Mouse (Mus musculus) neural tube, embryonic 11.5 days (tissue): ENCODE data around the gene Rgs12. TPM values are rescaled to one million over a fixed set of nuclear protein-coding genes. Genes with fewer than 3 reads are reported as not detected.

Experiments used
- ATAC-seq: fragments of 200-750 bp; cut with Nextera tagmentation; 2 replicates; pipeline ENCODE4 v1.8.0; 2017; ENCODE audit warnings: moderate number of reproducible peaks, mild to moderate bottlenecking, moderate TSS enrichment, moderate library complexity; ENCODE audit not compliant: insufficient read depth, low FRiP score, low TSS enrichment
- DNase-seq: peaks from one replicate; pipeline ENCODE4 v3.0.0-alpha.2; 2015; ENCODE audit warnings: low spot score
- H3K27ac ChIP-seq: fragments of 300-500 bp; sonication (generic); 2 replicates; pipeline ENCODE4 v1.5.1; 2014; ENCODE audit warnings: low read depth, mild to moderate bottlenecking, low read length
- H3K27me3 ChIP-seq: fragments of 300-500 bp; sonication (generic); 2 replicates; pipeline ENCODE4 v1.6.1; 2014; ENCODE audit warnings: mild to moderate bottlenecking, low read length, mixed read lengths; ENCODE audit not compliant: control insufficient read depth, insufficient read depth
- H3K36me3 ChIP-seq: fragments of 300-500 bp; sonication (generic); 2 replicates; pipeline ENCODE4 v1.6.1; 2014; ENCODE audit warnings: mild to moderate bottlenecking, low read length, moderate library complexity, mixed read lengths; ENCODE audit not compliant: control insufficient read depth, insufficient read depth
- H3K4me1 ChIP-seq: fragments of 300-500 bp; sonication (generic); 2 replicates; pipeline ENCODE4 v1.6.1; 2014; ENCODE audit warnings: low read length, mixed read lengths; ENCODE audit not compliant: control insufficient read depth, insufficient read depth
- H3K4me2 ChIP-seq: fragments of 300-500 bp; sonication (generic); 2 replicates; pipeline ENCODE4 v1.6.1; 2014; ENCODE audit warnings: low read depth, mild to moderate bottlenecking, moderate library complexity
- H3K4me3 ChIP-seq: fragments of 300-500 bp; sonication (generic); 2 replicates; pipeline ENCODE4 v1.5.1; 2014; ENCODE audit warnings: low read depth, low read length
- H3K9ac ChIP-seq: fragments of 300-500 bp; sonication (generic); 2 replicates; pipeline ENCODE4 v1.6.1; 2014; ENCODE audit warnings: mild to moderate bottlenecking, low read length
- H3K9me3 ChIP-seq: fragments of 300-500 bp; sonication (generic); 2 replicates; pipeline ENCODE4 v1.6.1; 2016; ENCODE audit warnings: low read length; ENCODE audit not compliant: control insufficient read depth
- WGBS: fragments of 180-500 bp; shearing (Covaris S2); extraction: QIAGEN DNeasy Blood & Tissue Kit; methylation state at CpG from one replicate; pipeline ENCODE4 v1.1.7; 2014; 5-methylcytosine and 5-hydroxymethylcytosine counted together
- polyA plus RNA-seq: library from polyadenylated mRNA; unstranded; fragments of >200 nt; fragmentation: Nextera tagmentation; extraction: Ambion mirVana; gene quantifications from 2 replicates; pipeline ENCODE4 v1.2.1, GENCODE M21; 2014

Gene Rgs12
- polyA plus RNA-seq, 1 experiment from 2014 or later: 39.5 TPM

DNA sequence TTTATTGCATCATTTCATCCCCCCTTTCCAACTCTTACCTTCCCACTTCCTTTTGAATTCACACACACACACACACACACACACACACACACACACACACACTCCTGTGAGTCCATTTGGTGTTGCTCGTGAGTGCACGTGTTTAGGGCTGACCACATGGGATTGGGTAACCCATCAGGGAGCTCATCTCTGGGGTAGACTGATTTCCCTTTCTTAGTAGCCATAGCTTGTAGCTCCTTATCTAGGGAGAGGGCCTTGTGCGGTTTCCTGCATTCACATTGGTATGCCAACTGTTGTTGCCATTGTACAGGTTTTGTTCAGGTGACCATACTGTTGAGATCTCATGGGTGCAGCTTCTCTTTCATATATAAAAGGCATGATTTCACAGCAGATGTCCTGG is 5.8 kb upstream of the Rgs12 start:
- no peak overlapping the region for H3K4me2 ChIP-seq
- H3K4me3 ChIP-seq: no peak overlapping the region
- no peaks in the 10 kb centered on the region for H3K27me3 ChIP-seq
- no peak overlapping the region for H3K27ac ChIP-seq
- no peak overlapping the region for H3K9ac ChIP-seq
- no peaks in the 10 kb centered on the region for H3K9me3 ChIP-seq
- H3K36me3 ChIP-seq: no peaks in the 10 kb centered on the region
- DNase-seq (no peak), ATAC-seq (no peak)
- H3K4me1 ChIP-seq: no peaks in the 10 kb centered on the region; the same call in 1 of the 2 replicates
- 89% methylated on average over 3 of the region's 3 CpGs for WGBS

DNA sequence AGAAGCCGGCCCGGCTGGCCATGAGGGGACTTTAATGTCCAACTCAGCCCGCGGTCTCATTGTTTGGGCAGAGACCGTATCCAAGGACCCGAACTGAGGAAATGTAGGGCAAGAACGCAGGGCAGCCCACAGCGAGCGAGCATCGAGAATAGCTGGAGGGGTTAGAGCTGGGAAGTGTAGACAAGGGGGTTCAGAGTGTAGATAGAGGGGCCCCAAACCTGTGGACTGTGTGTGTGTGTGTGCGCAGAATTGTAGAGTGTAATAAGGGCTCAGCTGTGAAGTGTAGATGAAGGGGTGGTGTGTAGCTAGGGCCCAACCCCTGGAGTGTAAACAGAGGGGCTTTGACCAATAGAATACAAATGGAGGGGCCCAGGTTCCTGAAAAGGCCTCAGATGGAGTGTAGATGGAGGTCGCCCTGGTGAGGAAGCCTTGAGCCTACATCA is 545 bp downstream of the Rgs12 start:
- Histone ChIP-seq H3K27me3 (no peaks in the 10 kb centered on the region), H3K4me2 (peak overlapping the region; percentile 68), H3K36me3 (no peaks in the 10 kb centered on the region; the same call in 1 of the 2 replicates), H3K4me1 (peaks cover 13% of the 10 kb centered on the region), H3K9me3 (no peaks in the 10 kb centered on the region), H3K9ac (peak overlapping the region; percentile 91), H3K27ac (peak overlapping the region; percentile 89), H3K4me3 (peak overlapping the region; percentile 79)
- 0% methylated on average over 12 of the region's 12 CpGs for WGBS
- peak; percentile 62 for ATAC-seq
- no peak for DNase-seq

DNA sequence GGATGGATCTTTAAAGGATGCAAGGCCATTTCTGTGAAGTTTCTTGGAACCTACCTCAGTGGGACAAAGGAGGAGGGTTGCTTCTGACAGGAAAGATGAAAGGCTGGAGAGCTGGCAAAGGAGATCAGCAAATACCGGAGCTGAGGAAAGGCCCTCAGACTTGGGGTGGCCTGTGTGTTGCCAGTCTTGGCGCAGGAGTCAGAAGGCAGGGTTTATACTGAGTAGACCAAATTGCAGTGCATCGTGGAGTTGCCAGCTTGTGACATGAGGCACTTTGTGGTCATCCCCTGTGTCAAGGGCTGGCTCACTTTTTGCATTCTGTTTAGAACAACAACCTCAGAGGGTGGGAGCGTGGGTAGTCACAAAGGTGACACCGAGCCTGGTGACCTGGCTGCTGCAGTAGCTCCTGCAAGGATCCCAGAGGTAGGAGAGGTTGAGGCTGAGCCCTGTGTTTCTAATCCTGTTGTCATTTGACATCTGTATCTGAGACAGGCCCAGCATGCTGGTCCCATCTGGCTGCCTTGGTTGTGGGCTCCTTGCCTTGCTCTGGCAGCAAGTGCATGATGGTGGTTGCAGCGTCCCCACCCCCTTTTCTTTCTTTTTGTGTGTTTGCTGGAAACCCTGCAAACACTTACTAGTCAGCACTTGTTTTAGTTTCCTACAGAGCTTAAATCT is 1.4 kb downstream of the Rgs12 start:
- Histone ChIP-seq H3K27me3 (no peaks in the 10 kb centered on the region), H3K9me3 (no peaks in the 10 kb centered on the region), H3K36me3 (no peaks in the 10 kb centered on the region; the same call in 1 of the 2 replicates), H3K4me3 (peak overlapping the region; percentile 79), H3K4me1 (peaks cover 15% of the 10 kb centered on the region), H3K27ac (0 out of 2 replicates have a peak overlapping the region, but pooled peaks have one; percentile 9), H3K4me2 (peak overlapping the region; percentile 68), H3K9ac (peak overlapping the region; percentile 91)
- ATAC-seq: no peak
- no peak for DNase-seq
- 80% methylated on average over 6 of the region's 6 CpGs for WGBS

DNA sequence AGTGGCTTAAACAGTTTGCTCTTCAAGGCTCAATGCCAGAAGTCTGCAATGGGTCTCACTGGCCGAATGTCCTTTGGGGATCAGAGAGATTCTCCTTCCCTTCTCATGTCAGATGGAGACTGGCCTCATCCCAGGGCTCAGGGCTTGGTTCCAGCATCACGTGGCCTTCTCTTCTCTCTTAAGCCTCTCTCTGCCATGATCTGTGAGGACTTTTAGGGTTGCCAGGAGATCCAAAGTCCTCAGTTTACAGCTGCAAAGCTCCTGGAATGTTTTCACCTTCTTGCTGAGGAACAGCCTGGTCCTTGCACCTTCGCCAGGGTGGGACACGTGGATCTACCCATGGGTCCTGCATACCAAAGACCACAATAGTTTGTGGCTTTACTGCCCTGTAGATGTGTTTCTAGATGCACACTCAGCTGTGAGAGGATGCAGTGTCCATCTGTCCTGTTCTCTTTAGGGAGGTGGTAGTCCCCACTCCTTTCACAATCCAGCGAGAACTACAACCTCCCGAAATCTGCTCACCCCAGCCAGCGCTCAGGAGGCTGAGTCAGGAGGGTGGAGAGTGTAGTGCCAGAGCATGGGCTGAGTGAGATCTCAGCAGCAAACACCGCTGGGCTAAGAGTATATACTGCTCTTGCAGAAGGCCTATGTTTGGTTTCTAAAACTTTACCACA is 2.1 kb downstream of the Rgs12 start:
- 93% methylated on average over 8 of the region's 8 CpGs for WGBS
- DNase-seq (no peak), ATAC-seq (no peak)
- Histone ChIP-seq H3K9ac (peak overlapping the region; percentile 91), H3K27ac (no peak overlapping the region), H3K27me3 (no peaks in the 10 kb centered on the region), H3K4me3 (peak overlapping the region; percentile 79), H3K4me2 (peak overlapping the region; percentile 68; the same call in 1 of the 2 replicates), H3K9me3 (no peaks in the 10 kb centered on the region), H3K36me3 (no peaks in the 10 kb centered on the region; the same call in 1 of the 2 replicates), H3K4me1 (peaks cover 16% of the 10 kb centered on the region)

DNA sequence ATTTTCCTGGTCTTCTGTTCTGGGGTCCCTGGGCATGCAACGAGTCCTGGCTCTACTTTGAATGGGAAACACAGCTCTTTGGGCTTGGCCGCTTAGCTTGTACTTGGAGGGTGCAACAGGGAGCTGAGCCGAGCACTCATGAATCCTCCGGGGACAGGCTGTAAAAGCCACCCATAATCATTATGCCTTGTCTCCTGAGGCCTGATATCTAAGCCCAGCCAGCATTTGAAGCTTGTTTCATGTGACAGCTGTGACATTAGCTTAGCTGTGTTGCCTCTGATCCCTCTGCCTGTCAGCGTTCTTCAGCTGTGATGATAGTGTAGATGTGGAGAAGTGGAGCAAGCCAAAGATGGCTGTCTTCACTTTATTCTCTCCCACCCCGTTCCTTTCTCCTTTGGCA is 5.3 kb downstream of the Rgs12 start:
- Histone ChIP-seq H3K27ac (no peak overlapping the region), H3K9ac (no peak overlapping the region), H3K4me2 (no peak overlapping the region), H3K36me3 (no peaks in the 10 kb centered on the region; the same call in 1 of the 2 replicates), H3K4me3 (no peak overlapping the region), H3K27me3 (no peaks in the 10 kb centered on the region), H3K9me3 (no peaks in the 10 kb centered on the region), H3K4me1 (peaks cover 14% of the 10 kb centered on the region)
- no peak for DNase-seq
- 75% methylated on average over 6 of the region's 6 CpGs for WGBS
- no peak for ATAC-seq

DNA sequence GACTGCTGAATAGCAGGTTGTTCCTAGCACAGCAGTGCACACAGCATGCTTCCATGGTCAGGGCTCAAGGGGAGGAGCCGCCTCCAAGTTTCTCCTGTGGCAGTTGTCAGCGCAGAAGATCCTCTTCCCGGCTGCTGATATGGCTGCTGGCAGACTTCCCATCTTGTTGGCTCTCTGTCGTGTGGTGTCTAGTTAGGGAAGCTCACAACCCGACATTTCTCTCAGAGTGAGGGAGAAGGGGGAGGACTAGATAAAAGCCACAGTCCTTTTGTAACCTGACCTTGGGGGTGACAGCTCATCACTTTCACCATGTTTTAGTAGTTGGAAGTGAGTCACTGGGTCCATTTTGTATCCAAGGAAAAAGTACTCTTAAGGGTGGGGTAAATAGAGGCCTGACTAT is 6.4 kb downstream of the Rgs12 start:
- no peak overlapping the region for H3K4me3 ChIP-seq
- H3K27me3 ChIP-seq: no peaks in the 10 kb centered on the region
- H3K4me1 ChIP-seq: peaks cover 10% of the 10 kb centered on the region
- DNase-seq: no peak
- no peaks in the 10 kb centered on the region; the same call in 1 of the 2 replicates for H3K36me3 ChIP-seq
- 81% methylated on average over 5 of the region's 5 CpGs for WGBS
- H3K27ac ChIP-seq: no peak overlapping the region
- ATAC-seq: no peak
- H3K4me2 ChIP-seq: no peak overlapping the region
- H3K9me3 ChIP-seq: no peaks in the 10 kb centered on the region
- no peak overlapping the region for H3K9ac ChIP-seq

DNA sequence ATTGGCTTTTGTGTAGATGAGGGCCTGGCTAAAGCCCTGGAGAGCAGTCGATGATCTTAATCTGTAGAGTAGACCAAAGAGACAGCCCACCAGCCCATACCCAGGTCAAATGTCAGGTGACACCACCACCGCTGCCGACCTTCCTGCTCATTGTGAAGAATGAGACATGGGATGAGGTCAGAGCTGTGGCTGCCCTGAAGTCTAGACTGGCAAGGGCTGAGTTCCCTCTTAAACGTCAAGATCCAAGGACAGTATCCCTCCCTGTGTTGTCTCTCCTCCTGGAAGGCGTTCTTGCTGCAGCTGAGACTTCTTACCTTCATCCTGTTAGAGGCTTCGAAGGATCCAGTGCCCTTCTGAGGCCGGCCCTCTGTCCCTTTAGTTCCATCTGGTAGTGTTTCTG is 6.9 kb downstream of the Rgs12 start:
- ATAC-seq: no peak

DNA sequence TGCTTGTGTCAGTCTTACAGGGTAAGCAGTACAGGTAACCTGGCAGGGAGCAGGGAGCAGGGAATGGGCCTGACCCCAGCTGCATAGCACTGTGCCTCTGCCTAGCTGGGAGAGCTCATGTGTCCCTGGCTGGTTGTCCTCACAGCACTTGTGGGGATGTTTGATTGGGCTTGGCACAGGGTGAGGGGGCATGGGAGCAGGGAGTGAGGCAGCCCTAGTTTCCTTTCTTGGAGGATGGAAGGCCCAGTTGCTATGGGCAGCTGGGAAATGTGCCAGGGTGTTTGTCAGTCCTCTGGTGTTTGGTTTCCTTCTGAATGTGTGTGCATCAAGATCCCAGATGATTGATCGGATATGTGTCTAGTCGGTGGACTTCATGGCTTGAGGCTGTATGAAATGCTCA is 7.8 kb downstream of the Rgs12 start:
- H3K9me3 ChIP-seq: no peaks in the 10 kb centered on the region
- H3K9ac ChIP-seq: no peak overlapping the region
- H3K4me1 ChIP-seq: 0 out of 2 replicates have a peak, but pooled peaks cover 3% of the 10 kb centered on the region
- H3K4me3 ChIP-seq: no peak overlapping the region
- ATAC-seq (no peak), DNase-seq (no peak)
- no peaks in the 10 kb centered on the region for H3K27me3 ChIP-seq
- H3K27ac ChIP-seq: no peak overlapping the region
- no peaks in the 10 kb centered on the region; the same call in 1 of the 2 replicates for H3K36me3 ChIP-seq
- no peak overlapping the region for H3K4me2 ChIP-seq
- 95% methylated on average over 2 of the region's 2 CpGs for WGBS

More for the DNA sequence above, 6.9 kb downstream of the Rgs12 start:
- Histone ChIP-seq H3K36me3 (no peaks in the 10 kb centered on the region; the same call in 1 of the 2 replicates), H3K4me3 (no peak overlapping the region), H3K9me3 (no peaks in the 10 kb centered on the region), H3K4me1 (peaks cover 4% of the 10 kb centered on the region), H3K4me2 (no peak overlapping the region), H3K27me3 (no peaks in the 10 kb centered on the region), H3K27ac (no peak overlapping the region), H3K9ac (no peak overlapping the region)
- DNase-seq: no peak
- 87% methylated on average over 7 of the region's 7 CpGs for WGBS
